Mouse (Mus musculus) ES-Bruce4 (cell line): ENCODE results near the gene Ubash3a. TPM values are rescaled to one million over a fixed set of nuclear protein-coding genes. Genes with fewer than 3 reads are reported as not detected.

ENCODE experiments used
- H3K27ac ChIP-seq: 2 replicates; pipeline ENCODE4 v1.5.1; 2012; ENCODE audit warnings: low read length, inconsistent platforms; ENCODE audit not compliant: insufficient read depth
- H3K27me3 ChIP-seq: 2 replicates; pipeline ENCODE4 v1.6.1; 2012; ENCODE audit warnings: mild to moderate bottlenecking, low read length, inconsistent platforms; ENCODE audit not compliant: control insufficient read depth, poor library complexity, insufficient read depth, severe bottlenecking
- H3K36me3 ChIP-seq: 2 replicates; pipeline ENCODE4 v1.6.1; 2012; ENCODE audit warnings: inconsistent platforms, mild to moderate bottlenecking, low read length, moderate library complexity; ENCODE audit not compliant: control insufficient read depth, poor library complexity, insufficient read depth, severe bottlenecking
- H3K4me1 ChIP-seq: one replicate; pipeline ENCODE4 v1.8.1; 2011; ENCODE audit warnings: low read length; ENCODE audit not compliant: control insufficient read depth, insufficient read depth
- H3K4me3 ChIP-seq: 2 replicates; pipeline ENCODE4 v1.5.1; 2011; ENCODE audit warnings: low read depth, mild to moderate bottlenecking, low read length
- H3K9ac ChIP-seq: 2 replicates; pipeline ENCODE4 v1.6.1; 2012; ENCODE audit warnings: low read depth, mild to moderate bottlenecking, inconsistent platforms; ENCODE audit not compliant: poor library complexity, severe bottlenecking
- H3K9me3 ChIP-seq: replicated peaks from 2 replicates; pipeline ENCODE4 v1.6.1; 2012; ENCODE audit warnings: mild to moderate bottlenecking, low read length, inconsistent platforms; ENCODE audit not compliant: control insufficient read depth, poor library complexity, insufficient read depth, severe bottlenecking
- CTCF ChIP-seq: IDR thresholded peaks from one replicate; pipeline ENCODE4 v1.8.1; 2011; ENCODE audit warnings: low read depth, low read length
- EP300 ChIP-seq: IDR thresholded peaks from 2 replicates; pipeline ENCODE4 v1.6.1; 2011; ENCODE audit warnings: low read depth, low read length; ENCODE audit not compliant: insufficient read depth
- POLR2A ChIP-seq: IDR thresholded peaks from one replicate; pipeline ENCODE4 v1.8.1; 2011; ENCODE audit warnings: low read length; ENCODE audit not compliant: insufficient read depth
- polyA plus RNA-seq: library from polyadenylated mRNA; stranded (reverse); fragments of >200 nt; gene quantifications from 2 replicates; pipeline ENCODE4 v1.2.4, GENCODE M21; 2011; ENCODE audit warnings: low read depth; ENCODE audit not compliant: missing spikeins, insufficient read depth, insufficient read length

Gene Ubash3a
- polyA plus RNA-seq, 1 experiment, result 3.5 TPM

GRCm38 (mm10) chr17:31235915-31236314 is 28.2 kb downstream of the Ubash3a start:
- H3K36me3 ChIP-seq, result no peaks in the 10 kb centered on the region
- H3K27me3 ChIP-seq, result no peaks in the 10 kb centered on the region
- no peaks in the 10 kb centered on the region for H3K9me3 ChIP-seq
- no peaks in the 10 kb centered on the region for H3K4me1 ChIP-seq
- no peak overlapping the region for H3K27ac ChIP-seq
- no peak overlapping the region for H3K4me3 ChIP-seq
- H3K9ac ChIP-seq, result no peak overlapping the region
- TF ChIP-seq POLR2A, result no peak
- TF ChIP-seq CTCF, result peak; percentile 41

DNA sequence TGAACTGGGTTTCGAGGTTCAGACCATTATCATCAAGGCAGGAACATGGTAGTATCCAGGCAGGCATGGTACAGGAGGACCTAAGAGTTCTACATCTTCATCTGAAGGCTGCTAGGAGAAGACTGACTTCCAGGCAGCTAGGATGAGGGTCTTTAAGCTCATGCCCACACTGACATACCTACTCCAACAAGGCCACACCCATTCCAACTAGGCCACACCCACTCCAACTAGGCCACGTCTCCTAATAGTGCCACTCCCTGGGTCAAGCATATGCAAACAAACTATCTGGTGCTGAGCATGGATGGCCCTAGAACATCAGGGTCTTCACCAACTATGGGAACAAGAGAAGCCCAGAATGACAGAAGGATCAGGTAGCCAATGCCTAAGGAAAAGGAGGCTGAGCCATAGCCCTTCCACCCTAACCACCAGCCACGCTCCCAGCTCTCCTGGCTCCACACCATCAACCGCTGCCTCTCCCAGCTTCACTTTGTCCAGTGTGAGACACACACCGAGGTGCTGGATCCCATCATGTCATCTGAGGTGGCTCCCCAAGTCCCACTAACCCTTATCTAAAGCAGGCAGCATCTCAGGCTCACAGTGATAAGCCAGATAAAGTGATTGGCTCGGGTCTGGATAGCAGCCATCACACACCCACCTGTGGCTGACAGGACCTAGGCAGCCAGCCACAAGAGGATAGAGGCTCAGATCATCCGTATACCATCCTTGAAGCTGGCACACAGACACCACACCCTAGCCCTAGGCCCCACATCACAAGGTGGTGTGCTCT is 30.8 kb downstream of the Ubash3a start:
- no peaks in the 10 kb centered on the region for H3K36me3 ChIP-seq
- TF ChIP-seq EP300, result no peak
- TF ChIP-seq CTCF, result no peak
- no peak for TF ChIP-seq POLR2A
- H3K27me3 ChIP-seq, result no peaks in the 10 kb centered on the region
- no peaks in the 10 kb centered on the region for H3K9me3 ChIP-seq
- no peak overlapping the region for H3K27ac ChIP-seq
- no peak overlapping the region for H3K4me3 ChIP-seq
- no peaks in the 10 kb centered on the region for H3K4me1 ChIP-seq
- H3K9ac ChIP-seq, result no peak overlapping the region

DNA sequence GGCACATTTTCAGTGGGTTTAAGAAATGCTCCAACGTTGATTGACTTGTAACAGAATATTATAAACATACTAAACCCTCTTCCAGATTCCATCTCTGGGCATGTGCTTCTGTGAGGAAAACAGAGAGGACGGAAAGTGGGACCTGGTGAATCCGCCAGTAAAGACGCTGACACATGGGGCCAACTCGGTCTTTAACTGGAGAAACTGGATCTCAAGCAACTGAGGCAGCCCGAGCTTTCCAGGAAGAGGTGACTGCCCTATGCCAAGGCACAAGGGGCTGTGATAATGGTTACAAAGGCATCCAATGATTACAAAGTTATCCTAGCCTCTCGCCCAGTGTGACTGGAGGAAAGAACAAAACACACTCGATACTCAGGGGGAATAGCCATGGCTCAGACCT is 33.5 kb downstream of the Ubash3a start:
- Histone ChIP-seq H3K27ac (no peak overlapping the region), H3K4me1 (no peaks in the 10 kb centered on the region), H3K27me3 (no peaks in the 10 kb centered on the region), H3K9ac (no peak overlapping the region), H3K9me3 (no peaks in the 10 kb centered on the region), H3K4me3 (no peak overlapping the region), H3K36me3 (no peaks in the 10 kb centered on the region)
- TF ChIP-seq POLR2A (no peak), CTCF (no peak), EP300 (no peak)

GRCm38 (mm10) chr17:31242764-31243163 is 35.1 kb downstream of the Ubash3a start:
- H3K4me1 ChIP-seq, result no peaks in the 10 kb centered on the region
- H3K4me3 ChIP-seq, result no peak overlapping the region
- no peaks in the 10 kb centered on the region for H3K27me3 ChIP-seq
- TF ChIP-seq CTCF, result peak; percentile 65
- no peak for TF ChIP-seq POLR2A
- TF ChIP-seq EP300, result no peak
- no peaks in the 10 kb centered on the region for H3K36me3 ChIP-seq
- H3K9me3 ChIP-seq, result no peaks in the 10 kb centered on the region
- H3K9ac ChIP-seq, result no peak overlapping the region
- no peak overlapping the region for H3K27ac ChIP-seq

DNA sequence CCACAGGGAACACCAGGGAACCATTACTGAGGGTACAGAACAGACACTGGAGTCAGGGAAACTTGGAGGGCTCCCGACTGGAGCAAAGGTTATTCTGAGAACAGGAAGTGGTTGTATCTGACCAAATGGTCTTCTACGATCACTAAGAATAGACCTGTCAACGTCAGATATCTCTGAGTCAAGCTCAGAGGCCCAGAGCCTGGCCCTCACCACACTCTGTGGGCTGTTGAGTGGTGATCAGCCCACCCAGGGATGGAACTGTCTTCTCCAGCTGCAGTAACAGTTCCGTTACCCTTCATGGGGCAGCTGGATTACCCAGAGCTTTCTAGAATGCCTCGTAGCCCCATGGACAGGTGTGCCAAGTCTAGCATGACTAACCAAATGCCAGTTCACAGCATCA is 37.6 kb downstream of the Ubash3a start:
- Histone ChIP-seq H3K27ac (no peak overlapping the region), H3K9me3 (no peaks in the 10 kb centered on the region), H3K4me3 (no peak overlapping the region), H3K4me1 (no peaks in the 10 kb centered on the region), H3K27me3 (no peaks in the 10 kb centered on the region), H3K36me3 (no peaks in the 10 kb centered on the region), H3K9ac (no peak overlapping the region)
- TF ChIP-seq CTCF, result no peak
- TF ChIP-seq EP300, result no peak
- no peak for TF ChIP-seq POLR2A

DNA sequence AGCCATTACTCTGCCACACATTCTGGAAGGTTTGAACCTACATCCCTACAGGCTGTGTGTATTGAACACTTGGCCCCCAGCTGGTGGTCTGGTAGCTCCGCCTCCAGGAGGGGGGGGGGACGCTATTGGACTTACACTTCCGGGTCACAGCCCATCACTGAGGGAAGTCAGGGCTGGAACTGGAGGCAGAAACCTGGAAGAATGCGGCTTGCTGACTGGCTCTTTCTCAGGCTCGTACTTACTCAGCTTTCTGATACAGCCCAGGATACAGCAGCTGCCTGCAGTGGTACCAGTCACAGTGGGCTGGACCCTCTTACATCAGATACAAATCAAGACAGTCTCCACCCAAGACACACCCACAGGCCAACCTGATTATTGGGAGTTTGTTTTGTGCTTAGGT is 39.5 kb downstream of the Ubash3a start:
- H3K9ac ChIP-seq, result peak overlapping the region; percentile 80
- H3K36me3 ChIP-seq, result no peaks in the 10 kb centered on the region
- peak overlapping the region; percentile 86 for H3K27ac ChIP-seq
- no peaks in the 10 kb centered on the region for H3K9me3 ChIP-seq
- H3K4me1 ChIP-seq, result no peaks in the 10 kb centered on the region
- TF ChIP-seq CTCF, result no peak
- TF ChIP-seq POLR2A, result no peak
- TF ChIP-seq EP300, result peak; percentile 59; the same call in 1 of the 2 replicates
- no peaks in the 10 kb centered on the region for H3K27me3 ChIP-seq
- peak overlapping the region; percentile 82 for H3K4me3 ChIP-seq
